Mouse (Mus musculus): Measurements from ENCODE around the gene Rexo5.

DNA sequence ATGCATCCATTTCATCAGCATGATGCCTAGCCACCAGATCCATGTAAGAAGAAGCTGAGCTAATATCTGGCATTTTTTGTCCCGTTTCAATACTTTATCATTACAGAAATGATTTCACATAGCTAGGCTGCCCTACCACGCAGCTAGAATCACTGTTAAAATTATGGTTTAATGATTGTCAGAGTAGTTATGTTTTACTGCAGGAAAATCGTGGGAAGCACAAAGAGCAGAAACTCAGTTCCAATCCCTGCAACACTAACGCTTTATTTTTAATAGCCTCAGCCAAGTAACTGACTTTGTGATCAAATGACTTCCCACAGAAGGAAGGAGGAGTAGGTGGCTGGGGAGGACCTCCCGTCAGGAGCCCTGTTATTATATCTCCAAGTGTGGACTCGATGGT is 26.8 kb upstream of the Rexo5 start:
- TF ChIP-seq CTCF (IDR thresholded peaks at IDR 0.05; ENCODE audit: low read depth): no peak
- no peak for TF ChIP-seq EP300 (IDR thresholded peaks at IDR 0.05; ENCODE audit: low read depth)

All from heart, postnatal 0 days (tissue).